Mouse (Mus musculus): Measurements from ENCODE around the gene Utp14b. TPM values are rescaled to one million over a fixed set of nuclear protein-coding genes. Genes with fewer than 3 reads are reported as not detected.

Gene Utp14b
- total RNA-seq, 1 experiment, result 23.0 TPM

- H3K4me1 ChIP-seq (ENCODE audit: control insufficient read depth in 2 of 2, insufficient read depth in 2 of 2, low read length in 2 of 2, poor library complexity in 1 of 2), result no peaks in the 10 kb centered on the region
- H3K4me3 ChIP-seq (ENCODE audit: insufficient read depth in 1 of 2, low read depth in 1 of 2, low read length in 2 of 2, poor library complexity in 1 of 2, severe bottlenecking in 1 of 2), result no peak overlapping the region
- H3K27ac ChIP-seq (ENCODE audit: insufficient read depth, low read depth, low read length, poor library complexity, severe bottlenecking), result no peak overlapping the region
- TF ChIP-seq ZC3H11A (IDR thresholded peaks at IDR 0.05; ENCODE audit: borderline replicate concordance, low read depth, low read length), result no peak
- TF ChIP-seq ZNF384 (IDR thresholded peaks at IDR 0.05; ENCODE audit: low read depth, low read length), result no peak
- H3K36me3 ChIP-seq (ENCODE audit: control insufficient read depth, insufficient read depth, low read length, poor library complexity, severe bottlenecking), result no peaks in the 10 kb centered on the region
- H3K9me3 ChIP-seq (ENCODE audit: control insufficient read depth, insufficient read depth, low read depth, low read length), result no peaks in the 10 kb centered on the region
- in situ Hi-C loops (cut with MboI; ENCODE audit: low sequenced_read_pairs in 2 of 2, unreplicated experiment in 2 of 2), result no loop called here
- H3K9ac ChIP-seq (ENCODE audit: insufficient read depth, low read depth, low read length, poor library complexity, severe bottlenecking), result no peak overlapping the region
- no peak for DNase-seq (ENCODE audit: low read depth, low spot score)
Measured at GRCm38 (mm10) chr1:78624352-78624751, 33.5 kb upstream of the Utp14b start.

GRCm38 (mm10) chr1:78634486-78634885, 23.4 kb upstream of the Utp14b start:
- Histone ChIP-seq H3K4me1 (ENCODE audit: control insufficient read depth in 2 of 2, insufficient read depth in 2 of 2, low read length in 2 of 2, poor library complexity in 1 of 2) (no peaks in the 10 kb centered on the region), H3K27ac (ENCODE audit: insufficient read depth, low read depth, low read length, poor library complexity, severe bottlenecking) (no peak overlapping the region), H3K9ac (ENCODE audit: insufficient read depth, low read depth, low read length, poor library complexity, severe bottlenecking) (no peak overlapping the region), H3K9me3 (ENCODE audit: control insufficient read depth, insufficient read depth, low read depth, low read length) (no peaks in the 10 kb centered on the region), H3K36me3 (ENCODE audit: control insufficient read depth, insufficient read depth, low read length, poor library complexity, severe bottlenecking) (no peaks in the 10 kb centered on the region), H3K4me3 (ENCODE audit: insufficient read depth in 1 of 2, low read depth in 1 of 2, low read length in 2 of 2, poor library complexity in 1 of 2, severe bottlenecking in 1 of 2) (no peak overlapping the region)
- in situ Hi-C loops (cut with MboI; ENCODE audit: low sequenced_read_pairs in 2 of 2, unreplicated experiment in 2 of 2), result no loop called here
- no peak for DNase-seq (ENCODE audit: low read depth, low spot score)
- TF ChIP-seq HCFC1 (IDR thresholded peaks at IDR 0.05; ENCODE audit: borderline replicate concordance, insufficient read depth, low read length), result no peak
- TF ChIP-seq ZNF384 (IDR thresholded peaks at IDR 0.05; ENCODE audit: low read depth, low read length), result no peak
- no peak for TF ChIP-seq CHD2 (IDR thresholded peaks at IDR 0.05; ENCODE audit: low read depth, low read length)
- no peak for TF ChIP-seq ZC3H11A (IDR thresholded peaks at IDR 0.05; ENCODE audit: borderline replicate concordance, low read depth, low read length)
- TF ChIP-seq MAFK (IDR thresholded peaks at IDR 0.05; ENCODE audit: insufficient read depth, low read depth, low read length), result no peak

- Histone ChIP-seq H3K36me3 (ENCODE audit: control insufficient read depth, insufficient read depth, low read length, poor library complexity, severe bottlenecking) (no peaks in the 10 kb centered on the region), H3K27ac (ENCODE audit: insufficient read depth, low read depth, low read length, poor library complexity, severe bottlenecking) (no peak overlapping the region), H3K4me1 (ENCODE audit: control insufficient read depth in 2 of 2, insufficient read depth in 2 of 2, low read length in 2 of 2, poor library complexity in 1 of 2) (no peaks in the 10 kb centered on the region), H3K9ac (ENCODE audit: insufficient read depth, low read depth, low read length, poor library complexity, severe bottlenecking) (no peak overlapping the region), H3K4me3 (ENCODE audit: insufficient read depth in 1 of 2, low read depth in 1 of 2, low read length in 2 of 2, poor library complexity in 1 of 2, severe bottlenecking in 1 of 2) (no peak overlapping the region), H3K9me3 (ENCODE audit: control insufficient read depth, insufficient read depth, low read depth, low read length) (no peaks in the 10 kb centered on the region)
- in situ Hi-C loops (cut with MboI; ENCODE audit: low sequenced_read_pairs in 2 of 2, unreplicated experiment in 2 of 2), result no loop called here
- no peak for DNase-seq (ENCODE audit: low read depth, low spot score)
- TF ChIP-seq HCFC1 (IDR thresholded peaks at IDR 0.05; ENCODE audit: borderline replicate concordance, insufficient read depth, low read length) (no peak), ZC3H11A (IDR thresholded peaks at IDR 0.05; ENCODE audit: borderline replicate concordance, low read depth, low read length) (no peak), CHD2 (IDR thresholded peaks at IDR 0.05; ENCODE audit: low read depth, low read length) (no peak), ZNF384 (IDR thresholded peaks at IDR 0.05; ENCODE audit: low read depth, low read length) (no peak), MAFK (IDR thresholded peaks at IDR 0.05; ENCODE audit: insufficient read depth, low read depth, low read length) (no peak)
Measured at GRCm38 (mm10) chr1:78640871-78641270, 17.0 kb upstream of the Utp14b start.

DNA sequence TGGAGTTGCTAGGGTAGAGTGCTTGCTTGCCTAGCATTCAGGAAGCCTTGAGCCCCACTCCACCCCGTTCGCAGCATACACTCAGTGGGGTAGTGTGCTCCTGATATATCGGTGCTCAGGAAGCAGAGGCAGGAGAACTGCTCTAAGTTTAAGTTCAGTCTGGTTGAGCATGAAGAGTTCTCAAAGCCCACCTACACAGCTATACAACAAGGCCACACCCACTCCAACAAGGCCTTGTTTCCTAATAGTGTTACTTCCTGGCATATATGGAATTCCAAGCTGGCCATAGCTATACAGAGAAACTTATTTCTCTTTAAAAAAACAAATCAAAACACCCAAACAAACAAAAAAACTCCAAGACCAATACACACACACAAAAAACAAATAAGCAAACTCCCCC, 16.0 kb upstream of the Utp14b start:
- no peak for DNase-seq (ENCODE audit: low read depth, low spot score)
- Histone ChIP-seq H3K4me3 (ENCODE audit: insufficient read depth in 1 of 2, low read depth in 1 of 2, low read length in 2 of 2, poor library complexity in 1 of 2, severe bottlenecking in 1 of 2) (no peak overlapping the region), H3K4me1 (ENCODE audit: control insufficient read depth in 2 of 2, insufficient read depth in 2 of 2, low read length in 2 of 2, poor library complexity in 1 of 2) (no peaks in the 10 kb centered on the region), H3K27ac (ENCODE audit: insufficient read depth, low read depth, low read length, poor library complexity, severe bottlenecking) (no peak overlapping the region), H3K9me3 (ENCODE audit: control insufficient read depth, insufficient read depth, low read depth, low read length) (no peaks in the 10 kb centered on the region), H3K36me3 (ENCODE audit: control insufficient read depth, insufficient read depth, low read length, poor library complexity, severe bottlenecking) (no peaks in the 10 kb centered on the region), H3K9ac (ENCODE audit: insufficient read depth, low read depth, low read length, poor library complexity, severe bottlenecking) (no peak overlapping the region)
- in situ Hi-C loops (cut with MboI; ENCODE audit: low sequenced_read_pairs in 2 of 2, unreplicated experiment in 2 of 2), result no loop called here
- TF ChIP-seq CHD2 (IDR thresholded peaks at IDR 0.05; ENCODE audit: low read depth, low read length) (no peak), HCFC1 (IDR thresholded peaks at IDR 0.05; ENCODE audit: borderline replicate concordance, insufficient read depth, low read length) (no peak), ZNF384 (IDR thresholded peaks at IDR 0.05; ENCODE audit: low read depth, low read length) (no peak), MAFK (IDR thresholded peaks at IDR 0.05; ENCODE audit: insufficient read depth, low read depth, low read length) (no peak), ZC3H11A (IDR thresholded peaks at IDR 0.05; ENCODE audit: borderline replicate concordance, low read depth, low read length) (no peak)

DNA sequence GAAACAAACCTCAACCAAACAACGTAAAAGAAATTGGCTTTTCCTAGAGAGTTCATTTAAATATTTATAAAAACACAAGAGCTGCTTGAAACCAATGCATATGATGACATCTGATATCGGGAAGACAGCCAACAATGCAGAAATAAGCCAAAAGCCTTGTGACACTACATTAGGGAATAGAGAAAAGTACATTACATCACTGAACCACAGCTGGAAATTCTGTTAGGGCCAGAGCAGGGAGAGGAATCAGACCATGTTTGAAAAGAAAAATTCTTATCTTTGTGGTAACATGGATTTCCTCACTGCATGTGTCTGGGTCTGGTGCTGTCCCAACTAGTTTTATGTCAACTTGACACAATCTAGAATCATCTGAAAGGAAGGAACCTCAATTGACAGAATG, 15.6 kb upstream of the Utp14b start:
- TF ChIP-seq CHD2 (IDR thresholded peaks at IDR 0.05; ENCODE audit: low read depth, low read length), result no peak
- TF ChIP-seq ZC3H11A (IDR thresholded peaks at IDR 0.05; ENCODE audit: borderline replicate concordance, low read depth, low read length), result no peak
- TF ChIP-seq ZNF384 (IDR thresholded peaks at IDR 0.05; ENCODE audit: low read depth, low read length), result no peak
- no peak for TF ChIP-seq MAFK (IDR thresholded peaks at IDR 0.05; ENCODE audit: insufficient read depth, low read depth, low read length)
- TF ChIP-seq HCFC1 (IDR thresholded peaks at IDR 0.05; ENCODE audit: borderline replicate concordance, insufficient read depth, low read length), result no peak
- Histone ChIP-seq H3K27ac (ENCODE audit: insufficient read depth, low read depth, low read length, poor library complexity, severe bottlenecking) (no peak overlapping the region), H3K36me3 (ENCODE audit: control insufficient read depth, insufficient read depth, low read length, poor library complexity, severe bottlenecking) (no peaks in the 10 kb centered on the region), H3K4me1 (ENCODE audit: control insufficient read depth in 2 of 2, insufficient read depth in 2 of 2, low read length in 2 of 2, poor library complexity in 1 of 2) (no peaks in the 10 kb centered on the region), H3K9me3 (ENCODE audit: control insufficient read depth, insufficient read depth, low read depth, low read length) (no peaks in the 10 kb centered on the region), H3K9ac (ENCODE audit: insufficient read depth, low read depth, low read length, poor library complexity, severe bottlenecking) (no peak overlapping the region), H3K4me3 (ENCODE audit: insufficient read depth in 1 of 2, low read depth in 1 of 2, low read length in 2 of 2, poor library complexity in 1 of 2, severe bottlenecking in 1 of 2) (no peak overlapping the region)
- DNase-seq (ENCODE audit: low read depth, low spot score), result no peak
- in situ Hi-C loops (cut with MboI; ENCODE audit: low sequenced_read_pairs in 2 of 2, unreplicated experiment in 2 of 2), result no loop called here
